Mouse (Mus musculus) kidney, embryonic 14.5 days (tissue): ENCODE results near the gene 4930474N05Rik. TPM values are rescaled to one million over a fixed set of nuclear protein-coding genes. Genes with fewer than 3 reads are reported as not detected.

ENCODE experiments used
- ATAC-seq: fragments of 200-750 bp; cut with Nextera tagmentation; 2 replicates; pipeline ENCODE4 v1.8.0; 2017; ENCODE audit warnings: moderate number of reproducible peaks, mild to moderate bottlenecking, moderate TSS enrichment, moderate library complexity; ENCODE audit not compliant: low FRiP score, low TSS enrichment
- H3K27ac ChIP-seq: fragments of 300-500 bp; sonication (generic); 2 replicates; pipeline ENCODE4 v1.5.1; 2014; ENCODE audit warnings: low read depth, mild to moderate bottlenecking, low read length, moderate library complexity, mixed read lengths
- H3K27me3 ChIP-seq: fragments of 300-500 bp; sonication (generic); 2 replicates; pipeline ENCODE4 v1.6.1; 2014; ENCODE audit warnings: mild to moderate bottlenecking, low read length; ENCODE audit not compliant: control insufficient read depth, insufficient read depth
- H3K36me3 ChIP-seq: fragments of 300-500 bp; sonication (generic); 2 replicates; pipeline ENCODE4 v1.6.1; 2014; ENCODE audit warnings: low read length, mixed read lengths; ENCODE audit not compliant: control insufficient read depth, insufficient read depth
- H3K4me1 ChIP-seq: fragments of 300-500 bp; sonication (generic); 2 replicates; pipeline ENCODE4 v1.6.1; 2014; ENCODE audit warnings: low read length, mixed read lengths; ENCODE audit not compliant: control insufficient read depth, insufficient read depth
- H3K4me2 ChIP-seq: fragments of 300-500 bp; sonication (generic); replicated peaks from 2 replicates; pipeline ENCODE4 v1.6.1; 2014; ENCODE audit warnings: low read depth, mild to moderate bottlenecking, low read length
- H3K4me3 ChIP-seq: fragments of 300-500 bp; sonication (generic); 2 replicates; pipeline ENCODE4 v1.5.1; 2014; ENCODE audit warnings: mild to moderate bottlenecking, low read length
- H3K9ac ChIP-seq: fragments of 300-500 bp; sonication (generic); 2 replicates; pipeline ENCODE4 v1.6.1; 2014; ENCODE audit warnings: low read depth, mild to moderate bottlenecking, low read length, moderate library complexity
- H3K9me3 ChIP-seq: fragments of 300-500 bp; sonication (generic); 2 replicates; pipeline ENCODE4 v1.6.1; 2016; ENCODE audit warnings: low read length; ENCODE audit not compliant: control insufficient read depth
- WGBS: fragments of 180-500 bp; shearing (Covaris S2); extraction: QIAGEN DNeasy Blood & Tissue Kit; methylation state at CpG from one replicate; pipeline ENCODE4 v1.1.7; 2014; 5-methylcytosine and 5-hydroxymethylcytosine counted together
- polyA plus RNA-seq: library from polyadenylated mRNA; unstranded; fragments of >200 nt; fragmentation: Nextera tagmentation; extraction: Ambion mirVana; gene quantifications from 2 replicates; pipeline ENCODE4 v1.2.1, GENCODE M21; 2014

4930474N05Rik gene
- polyA plus RNA-seq: not detected in 2 replicates

DNA sequence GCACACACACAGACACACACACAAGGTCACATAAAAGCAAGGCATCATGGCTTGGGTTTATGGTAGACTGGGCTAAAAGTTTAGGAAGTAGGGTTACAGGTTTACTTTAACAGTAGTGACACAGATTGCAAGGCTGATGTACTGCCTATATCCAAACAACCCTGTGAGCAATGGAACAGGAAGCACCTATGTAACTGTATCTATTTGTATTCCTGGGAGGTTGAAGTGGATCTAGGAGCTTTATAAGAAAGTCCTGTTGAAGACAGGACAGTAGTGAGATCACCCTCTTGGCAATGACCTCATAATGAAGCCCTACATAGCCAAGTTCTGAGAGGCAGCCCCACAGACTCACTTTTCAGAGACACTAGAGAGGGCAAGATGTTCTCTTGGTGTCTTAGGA lies at the start of gene 4930474N05Rik:
Gene 4930474N05Rik (plus strand): TSS at position 301 of the 400 bp plus-strand sequence.
- H3K4me3 ChIP-seq: no peak within 1 kb of the TSS
- no peak for ATAC-seq

DNA sequence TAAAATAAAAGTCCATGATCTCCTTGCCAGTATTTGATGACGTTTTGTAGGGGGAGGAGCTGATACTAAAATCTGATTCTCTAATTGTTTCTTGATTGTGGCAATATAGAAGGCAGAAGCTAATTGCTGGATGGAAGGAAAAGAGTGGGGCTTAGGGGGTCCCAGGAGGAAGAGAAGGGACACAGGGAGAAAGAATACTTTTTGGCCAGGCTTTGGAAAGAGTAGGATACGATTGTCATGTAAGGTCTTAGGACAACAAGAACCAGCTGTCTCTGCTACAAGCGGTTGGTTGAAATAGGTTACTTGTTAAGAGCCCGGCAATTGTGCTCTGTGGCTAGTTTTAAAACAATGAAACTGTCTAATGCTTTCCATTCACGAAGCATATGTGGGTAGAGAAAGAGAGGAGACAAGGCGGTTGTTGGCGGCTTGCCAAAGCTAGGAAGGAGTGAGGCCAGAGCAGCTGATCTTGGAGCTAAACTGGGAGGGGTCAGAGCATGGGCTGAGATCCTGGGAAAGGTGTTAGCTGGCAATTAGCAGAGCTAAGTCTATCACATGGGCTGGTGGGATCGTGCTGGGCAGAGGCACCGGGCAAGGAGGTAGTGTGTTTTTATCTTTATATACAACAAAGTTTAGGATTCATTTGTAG lies 45.8 kb upstream of the 4930474N05Rik start:
- H3K9me3 ChIP-seq: no peaks in the 10 kb centered on the region
- ATAC-seq: peak; percentile 46; the same call in 1 of the 2 replicates
- H3K4me2 ChIP-seq: no peak overlapping the region
- no peak overlapping the region for H3K9ac ChIP-seq
- no peaks in the 10 kb centered on the region for H3K4me1 ChIP-seq
- H3K27me3 ChIP-seq: no peaks in the 10 kb centered on the region
- 43% methylated on average over 9 of the region's 9 CpGs for WGBS
- H3K27ac ChIP-seq: no peak overlapping the region
- H3K36me3 ChIP-seq: no peaks in the 10 kb centered on the region
- no peak overlapping the region for H3K4me3 ChIP-seq

More for the DNA sequence above, at the start of gene 4930474N05Rik:
- Histone ChIP-seq H3K27me3 (no peaks in the 10 kb centered on the region), H3K9me3 (no peaks in the 10 kb centered on the region), H3K36me3 (no peaks in the 10 kb centered on the region), H3K4me2 (no peak within 1 kb of the TSS), H3K27ac (no peak within 1 kb of the TSS), H3K4me1 (no peaks in the 10 kb centered on the region), H3K9ac (no peak within 1 kb of the TSS)

- H3K4me3 ChIP-seq: no peak overlapping the region
- H3K27me3 ChIP-seq: no peaks in the 10 kb centered on the region
- no peaks in the 10 kb centered on the region for H3K36me3 ChIP-seq
- H3K9me3 ChIP-seq: no peaks in the 10 kb centered on the region
- H3K4me1 ChIP-seq: no peaks in the 10 kb centered on the region
- 81% methylated on average over 2 of the region's 2 CpGs for WGBS
- no peak overlapping the region for H3K4me2 ChIP-seq
- no peak for ATAC-seq
- no peak overlapping the region for H3K27ac ChIP-seq
- H3K9ac ChIP-seq: no peak overlapping the region
These were observed 41.4 kb upstream of the 4930474N05Rik start for GRCm38 (mm10) chr14:36053281-36053680.

DNA sequence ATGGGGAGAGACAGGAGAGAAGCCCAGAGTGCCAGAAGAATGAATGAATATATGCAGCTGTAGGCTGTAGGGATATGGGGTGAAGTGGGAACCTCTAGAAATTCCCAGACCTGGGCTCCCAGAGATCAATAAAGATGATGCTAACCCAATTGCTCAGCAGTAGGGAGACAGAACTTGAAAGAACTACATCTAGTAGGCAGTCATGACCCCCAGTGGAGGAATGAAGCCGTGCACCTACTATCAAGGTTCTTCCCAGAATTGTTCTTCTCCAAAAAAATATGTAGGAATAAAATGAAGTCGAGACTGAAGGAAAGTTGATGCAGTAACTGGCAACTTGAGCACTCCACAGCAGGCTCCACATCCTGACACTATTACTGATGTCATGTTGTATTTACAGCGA lies 3.8 kb downstream of the 4930474N05Rik start:
- no peaks in the 10 kb centered on the region for H3K36me3 ChIP-seq
- 58% methylated on average over 3 of the region's 3 CpGs for WGBS

GRCm38 (mm10) chr14:36099647-36100046 lies 4.9 kb downstream of the 4930474N05Rik start:
- H3K36me3 ChIP-seq: no peaks in the 10 kb centered on the region
- no peak overlapping the region for H3K27ac ChIP-seq
- H3K4me1 ChIP-seq: no peaks in the 10 kb centered on the region
- no peaks in the 10 kb centered on the region for H3K9me3 ChIP-seq
- H3K4me2 ChIP-seq: no peak overlapping the region
- no peak overlapping the region for H3K9ac ChIP-seq
- ATAC-seq: no peak
- 39% methylated on average over 1 of the region's 1 CpGs for WGBS
- no peak overlapping the region for H3K4me3 ChIP-seq
- no peaks in the 10 kb centered on the region for H3K27me3 ChIP-seq

More for the DNA sequence above, 3.8 kb downstream of the 4930474N05Rik start:
- Histone ChIP-seq H3K27me3 (no peaks in the 10 kb centered on the region), H3K9me3 (no peaks in the 10 kb centered on the region), H3K9ac (no peak overlapping the region), H3K4me1 (no peaks in the 10 kb centered on the region), H3K27ac (no peak overlapping the region), H3K4me2 (no peak overlapping the region), H3K4me3 (no peak overlapping the region)
- no peak for ATAC-seq

DNA sequence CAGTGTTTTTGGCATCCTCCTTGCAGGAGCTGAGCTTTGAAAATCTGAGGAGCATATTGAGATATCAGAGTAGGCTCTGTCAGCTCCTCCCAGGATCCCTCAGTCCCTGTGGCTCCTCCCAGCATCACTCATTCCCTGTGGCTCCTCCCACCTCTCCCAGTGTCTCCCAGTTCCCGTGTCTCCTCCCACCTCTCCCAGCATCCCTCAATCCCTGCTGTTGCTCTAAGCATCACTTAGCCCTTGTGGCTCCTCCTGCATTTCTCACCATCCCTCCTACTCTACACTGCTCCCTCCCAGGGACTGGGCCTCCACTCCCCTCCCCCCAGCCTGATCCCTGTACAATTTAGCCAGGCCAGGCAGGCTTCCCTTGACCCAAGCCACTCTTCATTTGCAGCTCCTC lies 6.0 kb downstream of the 4930474N05Rik start:
- Histone ChIP-seq H3K27me3 (no peaks in the 10 kb centered on the region), H3K4me1 (no peaks in the 10 kb centered on the region), H3K4me2 (no peak overlapping the region), H3K27ac (no peak overlapping the region), H3K36me3 (no peaks in the 10 kb centered on the region), H3K4me3 (no peak overlapping the region), H3K9ac (no peak overlapping the region), H3K9me3 (no peaks in the 10 kb centered on the region)
- 6% methylated on average over 1 of the region's 1 CpGs for WGBS
- ATAC-seq: no peak

DNA sequence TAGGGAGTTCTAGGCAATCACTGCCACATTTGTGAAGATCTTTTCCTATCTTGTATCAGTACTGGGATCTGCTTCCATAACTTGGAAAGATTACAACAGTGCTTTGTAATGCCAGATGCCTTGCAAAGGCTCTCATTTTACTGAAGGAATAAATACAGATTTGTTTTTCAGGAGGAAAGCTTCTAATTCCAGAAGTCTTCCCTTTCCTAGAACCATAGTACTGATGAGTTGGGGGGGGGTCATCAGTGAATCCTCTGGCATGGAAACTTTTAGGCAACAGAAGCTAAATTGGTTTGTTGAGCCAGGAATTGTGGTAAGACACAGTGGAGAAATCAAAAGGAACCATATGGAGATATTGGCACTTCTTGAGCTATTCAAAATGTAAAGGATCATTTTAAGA lies 19.8 kb downstream of the 4930474N05Rik start:
- ATAC-seq: no peak
- Histone ChIP-seq H3K4me1 (no peaks in the 10 kb centered on the region), H3K4me3 (no peak overlapping the region), H3K27me3 (no peaks in the 10 kb centered on the region), H3K27ac (no peak overlapping the region), H3K4me2 (no peak overlapping the region), H3K9me3 (no peaks in the 10 kb centered on the region), H3K36me3 (no peaks in the 10 kb centered on the region), H3K9ac (no peak overlapping the region)

- WGBS: 53% methylated on average over 2 of the region's 2 CpGs
- no peaks in the 10 kb centered on the region for H3K36me3 ChIP-seq
- H3K4me2 ChIP-seq: no peak overlapping the region
- no peaks in the 10 kb centered on the region for H3K4me1 ChIP-seq
- H3K9me3 ChIP-seq: no peaks in the 10 kb centered on the region
- no peak overlapping the region for H3K9ac ChIP-seq
- no peak overlapping the region for H3K27ac ChIP-seq
- ATAC-seq: no peak
- no peak overlapping the region for H3K4me3 ChIP-seq
- H3K27me3 ChIP-seq: no peaks in the 10 kb centered on the region
These were observed 29.1 kb downstream of the 4930474N05Rik start for GRCm38 (mm10) chr14:36123775-36124335.

- 91% methylated on average over 3 of the region's 3 CpGs for WGBS
- H3K4me1 ChIP-seq: no peaks in the 10 kb centered on the region
- H3K4me2 ChIP-seq: no peak overlapping the region
- no peaks in the 10 kb centered on the region for H3K9me3 ChIP-seq
- no peak for ATAC-seq
- no peak overlapping the region for H3K9ac ChIP-seq
- no peaks in the 10 kb centered on the region for H3K27me3 ChIP-seq
- H3K36me3 ChIP-seq: no peaks in the 10 kb centered on the region
- no peak overlapping the region for H3K27ac ChIP-seq
- H3K4me3 ChIP-seq: no peak overlapping the region
These were observed 41.0 kb downstream of the 4930474N05Rik start for GRCm38 (mm10) chr14:36135749-36136148.
